Mouse (Mus musculus): ENCODE measurements around the gene Il17c.

- no peak for TF ChIP-seq CTCF (IDR thresholded peaks at IDR 0.05; ENCODE audit: borderline replicate concordance, extremely low read depth, insufficient read depth, insufficient read length)
- TF ChIP-seq POLR2A (IDR thresholded peaks at IDR 0.05; ENCODE audit: borderline replicate concordance, extremely low read depth, insufficient read depth, insufficient read length, poor library complexity, severe bottlenecking) = no peak
Observed at GRCm38 (mm10) chr8:122395291-122395690, 26.5 kb upstream of the Il17c start.
